Mouse (Mus musculus) CH12.LX (cell line): ENCODE data around the gene Glrp1. TPM values are rescaled to one million over a fixed set of nuclear protein-coding genes. Genes with fewer than 3 reads are reported as not detected.

Source experiments
- DNase-seq: peaks from one replicate; pipeline ENCODE4 v3.0.0-alpha.2; 2013; ENCODE audit errors: extremely low read depth
- H3K27ac ChIP-seq: 2 replicates; pipeline ENCODE4 v1.5.1; 2012; ENCODE audit warnings: low read depth, mild to moderate bottlenecking, control low read depth, moderate library complexity; ENCODE audit not compliant: insufficient read depth
- H3K27me3 ChIP-seq: replicated peaks from 2 replicates; pipeline ENCODE3; 2012; ENCODE audit warnings: inconsistent platforms
- H3K36me3 ChIP-seq, 2 experiments: replicated peaks in 1 of 2; 2 replicates each; pipeline versions ENCODE3 to v1.6.1; 2012; ENCODE audit warnings: inconsistent platforms in 1 of 2, low read length in 1 of 2, mild to moderate bottlenecking in 1 of 2, mixed read lengths in 1 of 2, moderate library complexity in 1 of 2; ENCODE audit not compliant: control insufficient read depth in 1 of 2, insufficient read depth in 1 of 2
- H3K4me1 ChIP-seq, 2 experiments: 2 replicates each; pipeline ENCODE4 v1.6.1; 2012; ENCODE audit warnings: inconsistent platforms in 1 of 2, moderate library complexity in 1 of 2; ENCODE audit not compliant: insufficient read depth in 2 of 2, control insufficient read depth in 1 of 2
- H3K4me2 ChIP-seq: 2 replicates; pipeline ENCODE4 v1.6.1; 2012; ENCODE audit warnings: low read depth, mild to moderate bottlenecking, control low read depth; ENCODE audit not compliant: poor library complexity, insufficient read depth, severe bottlenecking
- H3K4me3 ChIP-seq, 3 experiments: fragments of 150-350 bp in 1 of 3; sonication (generic) in 1 of 3; replicated peaks in 1 of 3; 2 replicates each; pipeline versions ENCODE3 to v1.5.1; 2011 to 2012; ENCODE audit warnings: low read depth in 2 of 3, low read length in 2 of 3, mild to moderate bottlenecking in 2 of 3, moderate library complexity in 2 of 3, control low read depth in 1 of 3, improper control_type of control experiment in 1 of 3, inconsistent platforms in 1 of 3, mixed read lengths in 1 of 3; ENCODE audit not compliant: poor library complexity in 1 of 3
- H3K79me2 ChIP-seq: replicated peaks from 2 replicates; pipeline ENCODE4 v1.6.1; 2012; ENCODE audit warnings: mild to moderate bottlenecking, moderate library complexity; ENCODE audit not compliant: control insufficient read depth, poor library complexity, insufficient read depth, severe bottlenecking; ENCODE audit errors: extremely low read depth
- H3K9ac ChIP-seq: 2 replicates; pipeline ENCODE4 v1.6.1; 2012; ENCODE audit warnings: low read depth, mild to moderate bottlenecking, control low read depth, moderate library complexity; ENCODE audit not compliant: insufficient read depth
- H3K9me3 ChIP-seq: replicated peaks from 2 replicates; pipeline ENCODE3; 2012; ENCODE audit warnings: low read length, inconsistent platforms, mixed read lengths
- CHD1 ChIP-seq: IDR thresholded peaks from 2 replicates; pipeline ENCODE4 v1.6.1; 2012; ENCODE audit warnings: low read depth, low read length, improper control_type of control experiment, inconsistent platforms
- CHD2 ChIP-seq: IDR thresholded peaks from 2 replicates; pipeline ENCODE4 v1.6.1; 2011; ENCODE audit warnings: low read length, improper control_type of control experiment
- E2F4 ChIP-seq: IDR thresholded peaks from 2 replicates; pipeline ENCODE4 v1.6.1; 2011; ENCODE audit warnings: low read depth, low read length, improper control_type of control experiment; ENCODE audit not compliant: insufficient replicate concordance
- ELF1 ChIP-seq: IDR thresholded peaks from 2 replicates; pipeline ENCODE4 v1.6.1; 2014; ENCODE audit warnings: low read depth, mild to moderate bottlenecking, inconsistent platforms, low read length, improper control_type of control experiment
- EP300 ChIP-seq: IDR thresholded peaks from 2 replicates; pipeline ENCODE4 v1.6.1; 2011; ENCODE audit warnings: low read length, improper control_type of control experiment
- ETS1 ChIP-seq: conservative IDR thresholded peaks from 2 replicates; pipeline ENCODE4 v1.6.1; 2012; ENCODE audit warnings: low read depth, mild to moderate bottlenecking, inconsistent platforms, low read length, improper control_type of control experiment, moderate library complexity
- GABPA ChIP-seq: IDR thresholded peaks from 2 replicates; pipeline ENCODE4 v1.6.1; 2012; ENCODE audit warnings: low read depth, low read length, improper control_type of control experiment, inconsistent platforms; ENCODE audit not compliant: insufficient replicate concordance
- JUN ChIP-seq: IDR thresholded peaks from 2 replicates; pipeline ENCODE4 v1.6.1; 2011; ENCODE audit warnings: low read depth, mild to moderate bottlenecking, low read length, improper control_type of control experiment, moderate library complexity; ENCODE audit not compliant: insufficient read depth
- JUND ChIP-seq: conservative IDR thresholded peaks from 2 replicates; pipeline ENCODE4 v1.6.1; 2011; ENCODE audit warnings: low read depth, low read length, improper control_type of control experiment
- MAFK ChIP-seq: IDR thresholded peaks from 2 replicates; pipeline ENCODE4 v1.6.1; 2011; ENCODE audit warnings: low read length, improper control_type of control experiment; ENCODE audit not compliant: insufficient replicate concordance
- MAX ChIP-seq: IDR thresholded peaks from 2 replicates; pipeline ENCODE4 v1.6.1; 2011; ENCODE audit warnings: low read length, improper control_type of control experiment
- MAZ ChIP-seq: IDR thresholded peaks from 2 replicates; pipeline ENCODE4 v1.6.1; 2012; ENCODE audit warnings: low read depth, mild to moderate bottlenecking, inconsistent platforms, low read length, improper control_type of control experiment, moderate library complexity
- NELFE ChIP-seq: IDR thresholded peaks from 2 replicates; pipeline ENCODE4 v1.6.1; 2011; ENCODE audit warnings: low read depth, low read length, improper control_type of control experiment
- NRF1 ChIP-seq: IDR thresholded peaks from 2 replicates; pipeline ENCODE4 v1.6.1; 2014; ENCODE audit warnings: low read depth, mild to moderate bottlenecking, inconsistent platforms, low read length, improper control_type of control experiment, moderate library complexity
- POLR2A ChIP-seq: IDR thresholded peaks from 2 replicates; pipeline ENCODE4 v1.6.1; 2011; ENCODE audit warnings: low read depth, mild to moderate bottlenecking, improper control_type of control experiment, low read length
- RCOR1 ChIP-seq: conservative IDR thresholded peaks from 2 replicates; pipeline ENCODE4 v1.6.1; 2012; ENCODE audit warnings: low read depth, mild to moderate bottlenecking, inconsistent platforms, low read length, improper control_type of control experiment
- SMC3 ChIP-seq: IDR thresholded peaks from 2 replicates; pipeline ENCODE4 v1.6.1; 2011; ENCODE audit warnings: low read depth, low read length, improper control_type of control experiment
- TCF12 ChIP-seq: IDR thresholded peaks from 2 replicates; pipeline ENCODE4 v1.6.1; 2014; ENCODE audit warnings: low read depth, mild to moderate bottlenecking, inconsistent platforms, low read length, improper control_type of control experiment
- UBTF ChIP-seq: IDR thresholded peaks from 2 replicates; pipeline ENCODE4 v1.6.1; 2012; ENCODE audit warnings: low read depth, mild to moderate bottlenecking, inconsistent platforms, low read length, improper control_type of control experiment, moderate library complexity
- USF1 ChIP-seq: IDR thresholded peaks from 2 replicates; pipeline ENCODE4 v1.6.1; 2014; ENCODE audit warnings: low read depth, mild to moderate bottlenecking, inconsistent platforms, low read length, improper control_type of control experiment
- ZNF384 ChIP-seq: IDR thresholded peaks from 2 replicates; pipeline ENCODE4 v1.6.1; 2012; ENCODE audit warnings: low read depth, low read length, improper control_type of control experiment, inconsistent platforms
- dilution Hi-C: fragments of 300-500 bp; cut with MboI; formaldehyde crosslinking; loops from 2 replicates; pipeline ENCODE4 v1.14.3; 2020; ENCODE audit warnings: low sequenced_read_pairs; ENCODE audit not compliant: extremely low pct_unique_long_range_greater_than_20kb, extremely low pct_ligation_motif_present
- in situ Hi-C: fragments of 300-500 bp; cut with MboI; formaldehyde crosslinking; loops from 3 replicates; pipeline ENCODE4 v1.14.3; 2019; ENCODE audit warnings: low sequenced_read_pairs, low pct_ligation_motif_present, low pct_unique_long_range_greater_than_20kb, mixed read lengths
- polyA plus RNA-seq: library from polyadenylated mRNA; unstranded; fragments of >175 nt; gene quantifications from 2 replicates; pipeline ENCODE4 v1.2.1, GENCODE M21; 2012; ENCODE audit warnings: low read depth; ENCODE audit not compliant: insufficient read length
- total RNA-seq, 2 experiments: library from RNA; depleted of rRNA; stranded (reverse); fragments of 300-350 nt in 1 of 2; fragments of >200 nt in 1 of 2; gene quantifications; 2 replicates each; pipeline ENCODE4 v1.2.3; 2012 to 2014

Gene Glrp1
- total and polyA plus RNA-seq, 3 experiments = 6.3 to 11.7 (median 9.3) TPM

- Histone ChIP-seq H3K4me2 (no peak overlapping the region), H3K9ac (no peak overlapping the region), H3K4me3 (no peak overlapping the region), H3K27me3 (no peaks in the 10 kb centered on the region), H3K36me3 (no peaks in the 10 kb centered on the region), H3K79me2 (no peaks in the 10 kb centered on the region), H3K27ac (no peak overlapping the region), H3K9me3 (peaks cover 52% of the 10 kb centered on the region), H3K4me1 (peaks cover 0 to 6% of the 10 kb centered on the region in 2 experiments; a peak in 2 of 4 replicates)
- in situ Hi-C loops = loop anchor here (10.0 kb wide), 1 partner anchor 169 kb away; no protein-coding TSS in a partner anchor
- no peak for DNase-seq
- TF ChIP-seq CHD1 (no peak), EP300 (no peak), UBTF (no peak), NRF1 (no peak), POLR2A (no peak), ZNF384 (no peak), ETS1 (no peak), TCF12 (no peak), ELF1 (no peak), GABPA (no peak), SMC3 (no peak), CHD2 (no peak), USF1 (no peak), MAX (no peak), MAZ (no peak), MAFK (no peak), JUN (no peak), E2F4 (no peak), JUND (no peak), NELFE (no peak)
- dilution Hi-C loops = no loop called here
These were observed 34.3 kb downstream of the Glrp1 start for GRCm38 (mm10) chr1:88475502-88475953.

- H3K36me3 ChIP-seq = no peaks in the 10 kb centered on the region
- no peaks in the 10 kb centered on the region for H3K27me3 ChIP-seq
- TF ChIP-seq MAZ = no peak
- no peak for TF ChIP-seq RCOR1
- H3K4me1 ChIP-seq = peaks cover 0 to 6% of the 10 kb centered on the region in 2 experiments; a peak in 2 of 4 replicates
- DNase-seq = no peak
- H3K9ac ChIP-seq = no peak overlapping the region
- no peak overlapping the region for H3K4me2 ChIP-seq
- in situ Hi-C loops (loop anchor here (10.0 kb wide), 1 partner anchor 170 kb away; no protein-coding TSS in a partner anchor), dilution Hi-C loops (no loop called here)
- H3K27ac ChIP-seq = no peak overlapping the region
- no peaks in the 10 kb centered on the region for H3K79me2 ChIP-seq
- peaks cover 53% of the 10 kb centered on the region for H3K9me3 ChIP-seq
- H3K4me3 ChIP-seq = no peak overlapping the region
These were observed 35.3 kb downstream of the Glrp1 start for GRCm38 (mm10) chr1:88474598-88474997.
